Mouse (Mus musculus) CH12.LX (cell line): Measurements from ENCODE around the gene Ifrd2. TPM values are rescaled to one million over a fixed set of nuclear protein-coding genes. Genes with fewer than 3 reads are reported as not detected.

ENCODE experiments used
- DNase-seq: peaks from one replicate; pipeline ENCODE4 v3.0.0-alpha.2; 2013; ENCODE audit errors: extremely low read depth
- H3K27ac ChIP-seq: 2 replicates; pipeline ENCODE4 v1.5.1; 2012; ENCODE audit warnings: low read depth, mild to moderate bottlenecking, control low read depth, moderate library complexity; ENCODE audit not compliant: insufficient read depth
- H3K27me3 ChIP-seq: replicated peaks from 2 replicates; pipeline ENCODE3; 2012; ENCODE audit warnings: inconsistent platforms
- H3K36me3 ChIP-seq, 2 experiments: replicated peaks in 1 of 2; 2 replicates each; pipeline versions ENCODE3 to v1.6.1; 2012; ENCODE audit warnings: inconsistent platforms in 1 of 2, low read length in 1 of 2, mild to moderate bottlenecking in 1 of 2, mixed read lengths in 1 of 2, moderate library complexity in 1 of 2; ENCODE audit not compliant: control insufficient read depth in 1 of 2, insufficient read depth in 1 of 2
- H3K4me1 ChIP-seq, 2 experiments: 2 replicates each; pipeline ENCODE4 v1.6.1; 2012; ENCODE audit warnings: inconsistent platforms in 1 of 2, moderate library complexity in 1 of 2; ENCODE audit not compliant: insufficient read depth in 2 of 2, control insufficient read depth in 1 of 2
- H3K4me2 ChIP-seq: 2 replicates; pipeline ENCODE4 v1.6.1; 2012; ENCODE audit warnings: low read depth, mild to moderate bottlenecking, control low read depth; ENCODE audit not compliant: poor library complexity, insufficient read depth, severe bottlenecking
- H3K4me3 ChIP-seq, 3 experiments: fragments of 150-350 bp in 1 of 3; sonication (generic) in 1 of 3; replicated peaks in 1 of 3; 2 replicates each; pipeline versions ENCODE3 to v1.5.1; 2011 to 2012; ENCODE audit warnings: low read depth in 2 of 3, low read length in 2 of 3, mild to moderate bottlenecking in 2 of 3, moderate library complexity in 2 of 3, control low read depth in 1 of 3, improper control_type of control experiment in 1 of 3, inconsistent platforms in 1 of 3, mixed read lengths in 1 of 3; ENCODE audit not compliant: poor library complexity in 1 of 3
- H3K79me2 ChIP-seq: replicated peaks from 2 replicates; pipeline ENCODE4 v1.6.1; 2012; ENCODE audit warnings: mild to moderate bottlenecking, moderate library complexity; ENCODE audit not compliant: control insufficient read depth, poor library complexity, insufficient read depth, severe bottlenecking; ENCODE audit errors: extremely low read depth
- H3K9ac ChIP-seq: 2 replicates; pipeline ENCODE4 v1.6.1; 2012; ENCODE audit warnings: low read depth, mild to moderate bottlenecking, control low read depth, moderate library complexity; ENCODE audit not compliant: insufficient read depth
- H3K9me3 ChIP-seq: replicated peaks from 2 replicates; pipeline ENCODE3; 2012; ENCODE audit warnings: low read length, inconsistent platforms, mixed read lengths
- CHD1 ChIP-seq: IDR thresholded peaks from 2 replicates; pipeline ENCODE4 v1.6.1; 2012; ENCODE audit warnings: low read depth, low read length, improper control_type of control experiment, inconsistent platforms
- CHD2 ChIP-seq: IDR thresholded peaks from 2 replicates; pipeline ENCODE4 v1.6.1; 2011; ENCODE audit warnings: low read length, improper control_type of control experiment
- CTCF ChIP-seq, 2 experiments: IDR thresholded peaks in 1 of 2; conservative IDR thresholded peaks in 1 of 2; 2 replicates each; pipeline ENCODE4 v1.5.1; 2011 to 2012; ENCODE audit warnings: low read depth in 2 of 2, low read length in 2 of 2, improper control_type of control experiment in 1 of 2, inconsistent platforms in 1 of 2, mild to moderate bottlenecking in 1 of 2, moderate library complexity in 1 of 2
- E2F4 ChIP-seq: IDR thresholded peaks from 2 replicates; pipeline ENCODE4 v1.6.1; 2011; ENCODE audit warnings: low read depth, low read length, improper control_type of control experiment; ENCODE audit not compliant: insufficient replicate concordance
- ELF1 ChIP-seq: IDR thresholded peaks from 2 replicates; pipeline ENCODE4 v1.6.1; 2014; ENCODE audit warnings: low read depth, mild to moderate bottlenecking, inconsistent platforms, low read length, improper control_type of control experiment
- GABPA ChIP-seq: IDR thresholded peaks from 2 replicates; pipeline ENCODE4 v1.6.1; 2012; ENCODE audit warnings: low read depth, low read length, improper control_type of control experiment, inconsistent platforms; ENCODE audit not compliant: insufficient replicate concordance
- HCFC1 ChIP-seq: IDR thresholded peaks from 2 replicates; pipeline ENCODE4 v1.6.1; 2012; ENCODE audit warnings: low read depth, mild to moderate bottlenecking, inconsistent platforms, low read length, improper control_type of control experiment
- IRF4 ChIP-seq: IDR thresholded peaks from 2 replicates; pipeline ENCODE4 v1.6.1; 2014; ENCODE audit warnings: low read depth, mild to moderate bottlenecking, inconsistent platforms, low read length, improper control_type of control experiment
- JUND ChIP-seq: conservative IDR thresholded peaks from 2 replicates; pipeline ENCODE4 v1.6.1; 2011; ENCODE audit warnings: low read depth, low read length, improper control_type of control experiment
- KAT2A ChIP-seq: IDR thresholded peaks from 2 replicates; pipeline ENCODE4 v1.6.1; 2012; ENCODE audit warnings: low read length, improper control_type of control experiment, inconsistent platforms; ENCODE audit not compliant: insufficient replicate concordance
- MAFK ChIP-seq: IDR thresholded peaks from 2 replicates; pipeline ENCODE4 v1.6.1; 2011; ENCODE audit warnings: low read length, improper control_type of control experiment; ENCODE audit not compliant: insufficient replicate concordance
- MAZ ChIP-seq: IDR thresholded peaks from 2 replicates; pipeline ENCODE4 v1.6.1; 2012; ENCODE audit warnings: low read depth, mild to moderate bottlenecking, inconsistent platforms, low read length, improper control_type of control experiment, moderate library complexity
- MYC ChIP-seq: IDR thresholded peaks from 2 replicates; pipeline ENCODE4 v1.6.1; 2011; ENCODE audit warnings: low read depth, mild to moderate bottlenecking, improper control_type of control experiment, low read length
- PAX5 ChIP-seq: IDR thresholded peaks from 2 replicates; pipeline ENCODE4 v1.6.1; 2012; ENCODE audit warnings: low read length, inconsistent platforms, mixed read lengths
- POLR2A ChIP-seq: IDR thresholded peaks from 2 replicates; pipeline ENCODE4 v1.6.1; 2011; ENCODE audit warnings: low read depth, mild to moderate bottlenecking, improper control_type of control experiment, low read length
- SIN3A ChIP-seq: IDR thresholded peaks from 2 replicates; pipeline ENCODE4 v1.6.1; 2012; ENCODE audit warnings: low read length, improper control_type of control experiment, inconsistent platforms
- SMC3 ChIP-seq: IDR thresholded peaks from 2 replicates; pipeline ENCODE4 v1.6.1; 2011; ENCODE audit warnings: low read depth, low read length, improper control_type of control experiment
- TCF12 ChIP-seq: IDR thresholded peaks from 2 replicates; pipeline ENCODE4 v1.6.1; 2014; ENCODE audit warnings: low read depth, mild to moderate bottlenecking, inconsistent platforms, low read length, improper control_type of control experiment
- UBTF ChIP-seq: IDR thresholded peaks from 2 replicates; pipeline ENCODE4 v1.6.1; 2012; ENCODE audit warnings: low read depth, mild to moderate bottlenecking, inconsistent platforms, low read length, improper control_type of control experiment, moderate library complexity
- USF2 ChIP-seq: conservative IDR thresholded peaks from 2 replicates; pipeline ENCODE4 v1.6.1; 2011; ENCODE audit warnings: low read depth, low read length, improper control_type of control experiment
- ZKSCAN1 ChIP-seq: IDR thresholded peaks from 2 replicates; pipeline ENCODE4 v1.6.1; 2012; ENCODE audit warnings: low read depth, inconsistent platforms, low read length, improper control_type of control experiment, borderline replicate concordance
- dilution Hi-C: fragments of 300-500 bp; cut with MboI; formaldehyde crosslinking; loops from 2 replicates; pipeline ENCODE4 v1.14.3; 2020; ENCODE audit warnings: low sequenced_read_pairs; ENCODE audit not compliant: extremely low pct_unique_long_range_greater_than_20kb, extremely low pct_ligation_motif_present
- in situ Hi-C: fragments of 300-500 bp; cut with MboI; formaldehyde crosslinking; loops from 3 replicates; pipeline ENCODE4 v1.14.3; 2019; ENCODE audit warnings: low sequenced_read_pairs, low pct_ligation_motif_present, low pct_unique_long_range_greater_than_20kb, mixed read lengths
- polyA plus RNA-seq: library from polyadenylated mRNA; unstranded; fragments of >175 nt; gene quantifications from 2 replicates; pipeline ENCODE4 v1.2.1, GENCODE M21; 2012; ENCODE audit warnings: low read depth; ENCODE audit not compliant: insufficient read length
- total RNA-seq, 2 experiments: library from RNA; depleted of rRNA; stranded (reverse); fragments of 300-350 nt in 1 of 2; fragments of >200 nt in 1 of 2; gene quantifications; 2 replicates each; pipeline ENCODE4 v1.2.3; 2012 to 2014

Ifrd2 gene
- total and polyA plus RNA-seq, 3 experiments = 62.8 to 143 (median 91.3) TPM

DNA sequence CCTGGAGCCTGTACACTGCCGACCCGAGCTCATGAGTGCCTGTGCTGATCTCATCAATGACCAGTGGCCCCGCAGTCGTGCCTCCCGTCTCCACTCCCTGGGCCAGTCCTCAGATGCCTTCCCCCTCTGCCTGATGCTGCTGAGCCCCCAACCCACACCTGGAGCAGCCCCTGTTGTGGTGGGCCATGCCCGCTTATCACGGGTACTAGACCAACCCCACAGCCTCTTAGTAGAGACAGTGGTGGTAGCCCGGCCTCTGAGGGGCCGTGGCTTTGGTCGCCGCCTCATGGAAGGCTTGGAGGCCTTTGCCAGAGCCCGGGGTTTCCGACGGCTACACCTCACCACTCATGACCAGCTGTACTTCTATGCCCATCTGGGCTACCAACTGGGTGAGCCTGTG lies 4.3 kb upstream of the Ifrd2 start:
- in situ Hi-C loops (no loop called here), dilution Hi-C loops (no loop called here)
- no peak for DNase-seq
- Histone ChIP-seq H3K79me2 (peaks cover 5% of the 10 kb centered on the region), H3K4me1 (peaks cover 11 to 38% of the 10 kb centered on the region in 2 experiments), H3K4me3 (no peak overlapping the region), H3K9me3 (no peaks in the 10 kb centered on the region), H3K4me2 (no peak overlapping the region), H3K27ac (no peak overlapping the region), H3K36me3 (peaks cover 8 to 33% of the 10 kb centered on the region in 2 experiments), H3K27me3 (no peaks in the 10 kb centered on the region), H3K9ac (no peak overlapping the region)
- TF ChIP-seq CHD2 (no peak), TCF12 (no peak), KAT2A (no peak), PAX5 (no peak), UBTF (no peak), USF2 (no peak), MYC (no peak), SMC3 (no peak), ZKSCAN1 (no peak), MAZ (no peak), JUND (no peak), IRF4 (no peak), MAFK (no peak)

DNA sequence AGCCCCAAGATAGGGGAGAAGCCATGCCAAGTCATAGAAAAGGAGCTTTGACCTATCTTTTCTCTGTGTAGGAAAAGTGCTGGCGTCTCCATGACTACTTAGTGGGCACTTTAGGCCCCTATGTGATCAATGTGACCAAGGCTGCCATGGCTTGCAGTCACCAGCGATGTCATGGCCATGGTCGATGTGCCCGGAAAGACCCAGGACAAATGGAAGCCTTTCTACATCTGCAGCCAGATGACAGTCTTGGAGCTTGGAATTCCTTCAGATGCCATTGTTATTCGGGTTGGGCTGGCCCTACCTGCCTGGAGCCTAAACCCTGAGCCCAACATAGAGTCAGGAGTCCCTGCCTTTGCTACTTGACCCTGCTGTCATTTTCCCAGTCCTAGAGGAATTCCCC lies 938 bp upstream of the Ifrd2 start:
- in situ Hi-C loops (no loop called here), dilution Hi-C loops (no loop called here)
- Histone ChIP-seq H3K27me3 (no peaks in the 10 kb centered on the region), H3K9me3 (no peaks in the 10 kb centered on the region), H3K9ac (no peak overlapping the region), H3K4me3 (peak overlapping the region in 1 of 3 experiments; percentile 33), H3K36me3 (peaks cover 27 to 61% of the 10 kb centered on the region in 2 experiments), H3K79me2 (peaks cover 18% of the 10 kb centered on the region), H3K4me1 (peaks cover 11 to 32% of the 10 kb centered on the region in 2 experiments), H3K27ac (no peak overlapping the region), H3K4me2 (no peak overlapping the region)
- TF ChIP-seq PAX5 (no peak), GABPA (no peak), CTCF (conservative IDR thresholded peaks at IDR 0.05 in 1 of 2, IDR thresholded peaks at IDR 0.05 in 1 of 2; ENCODE audit: low read depth in 2 of 2, low read length in 2 of 2) (no peak), CHD1 (no peak), HCFC1 (no peak), KAT2A (no peak), SIN3A (no peak), ZKSCAN1 (no peak), ELF1 (no peak), E2F4 (no peak), POLR2A (no peak)
- no peak for DNase-seq
